ENCODE assay signal across 11 mouse cellular contexts in the genomic region with DNA sequence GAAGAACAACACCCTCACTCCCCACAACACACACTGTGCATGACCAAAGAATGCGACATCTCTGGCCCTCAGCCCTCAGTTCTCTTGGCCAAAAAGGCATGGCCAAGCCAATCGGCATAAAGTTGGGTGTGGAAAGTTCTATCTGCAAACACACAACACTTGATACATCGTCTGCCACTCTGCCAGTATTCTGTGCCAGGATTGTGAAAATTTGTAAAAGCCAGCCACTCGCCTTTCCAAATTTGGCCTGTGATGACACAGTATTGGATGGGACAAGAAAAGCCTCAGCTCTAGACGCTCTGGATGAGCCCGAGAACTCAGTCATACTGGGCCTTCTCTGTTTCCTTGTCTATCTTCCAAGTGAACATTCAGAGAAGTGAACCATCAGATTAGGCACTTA. TPM values are rescaled to one million over a fixed set of nuclear protein-coding genes. Genes with fewer than 3 reads are reported as not detected.
DNase-seq lines count a peak whose midpoint lies in the region; ATAC-seq and TF ChIP-seq lines count a peak whose summit lies in the region.
"Had no signal": no experiment of that assay in that cellular context is flagged by ENCODE, and none has a peak within 500 bp of the region (broad histone marks: within the 10 kb centered on the region; RNA-seq: fewer than 3 reads in every experiment).

No protein-coding gene starts in this region.

- no peak overlapping the region for H3K4me3 ChIP-seq in forebrain, embryonic 10.5 days
- no peak overlapping the region for H3K4me3 ChIP-seq in forebrain, embryonic 12.5 days (replicated peaks)
- H3K4me3 ChIP-seq in liver, adult 2 months (ENCODE audit: insufficient read depth, low read depth, low read length) = no peak overlapping the region
- no peak overlapping the region for H3K4me3 ChIP-seq in liver, postnatal 0 days (ENCODE audit: low read depth, low read length)
- H3K4me3 ChIP-seq: hindbrain, embryonic 15.5 days; liver, embryonic 15.5 days had no signal

- H3K9me3 ChIP-seq in forebrain, embryonic 10.5 days = no peaks in the 10 kb centered on the region
- H3K9me3 ChIP-seq in forebrain, embryonic 12.5 days = no peaks in the 10 kb centered on the region
- H3K9me3 ChIP-seq in liver, postnatal 0 days (ENCODE audit: low read length) = no peaks in the 10 kb centered on the region
- H3K9me3 ChIP-seq: hindbrain, embryonic 15.5 days; liver, embryonic 15.5 days had no signal

- no peaks in the 10 kb centered on the region for H3K79me2 ChIP-seq in liver, adult 2 months (ENCODE audit: control insufficient read depth, insufficient read depth, low read length)

- H3K4me1 ChIP-seq in forebrain, embryonic 10.5 days = no peaks in the 10 kb centered on the region
- H3K4me1 ChIP-seq in forebrain, embryonic 12.5 days = no peaks in the 10 kb centered on the region
- H3K4me1 ChIP-seq in liver, adult 2 months (ENCODE audit: control insufficient read depth, insufficient read depth, low read length) = no peaks in the 10 kb centered on the region; the same call in 1 of the 2 replicates
- no peaks in the 10 kb centered on the region for H3K4me1 ChIP-seq in liver, postnatal 0 days (ENCODE audit: insufficient read depth)
- H3K4me1 ChIP-seq: hindbrain, embryonic 15.5 days; liver, embryonic 15.5 days had no signal

- ATAC-seq in forebrain, embryonic 12.5 days (ENCODE audit: low FRiP score) = no peak
- no peak for ATAC-seq in liver, postnatal 0 days

- intact Hi-C loops in heart, postnatal 14 days (cut with DNase I) = loop anchor here (1.0 to 10.0 kb wide), 3 partner anchors 58 to 195 kb away; a partner anchor contains a TSS

- H3K27ac ChIP-seq in forebrain, embryonic 10.5 days = peak overlapping the region; percentile 65; the same call in 1 of the 2 replicates
- no peak overlapping the region for H3K27ac ChIP-seq in forebrain, embryonic 12.5 days
- H3K27ac ChIP-seq in liver, adult 2 months (replicated peaks; ENCODE audit: insufficient read depth, low read depth, low read length) = no peak overlapping the region
- H3K27ac ChIP-seq in liver, postnatal 0 days (ENCODE audit: low read depth) = no peak overlapping the region
- H3K27ac ChIP-seq: hindbrain, embryonic 15.5 days; liver, embryonic 15.5 days had no signal

- DNase-seq in forebrain, embryonic 10.5 days (ENCODE audit: extremely low spot score, low spot score) = no peak
- peak; percentile 60 for DNase-seq in liver, adult 2 months (ENCODE audit: extremely low read depth, low read depth, low spot score)
- DNase-seq in liver = no peak
- peak; percentile 64 for DNase-seq in brain, adult 2 months (ENCODE audit: low read depth, low spot score)
- peak; percentile 8 to 12 for DNase-seq in heart, postnatal 14 days
- DNase-seq in spleen, postnatal 14 days (ENCODE audit: low spot score in 2 of 2) = no peak
- DNase-seq in liver, postnatal 0 days = no peak

- TF ChIP-seq EP300 in liver, postnatal 0 days (IDR thresholded peaks at IDR 0.05; ENCODE audit: low read depth) = no peak

- no peak for TF ChIP-seq POLR2A in liver, adult 2 months (IDR thresholded peaks at IDR 0.05; ENCODE audit: extremely low read depth, insufficient read depth, low read length)

- WGBS in forebrain, embryonic 10.5 days = 91% methylated on average over 6 of the region's 6 CpGs
- WGBS in forebrain, embryonic 12.5 days = 87% methylated on average over 6 of the region's 6 CpGs
- WGBS in liver, adult 2 months = 21% methylated on average over 6 of the region's 6 CpGs
- 73% methylated on average over 6 of the region's 6 CpGs for WGBS in liver, postnatal 0 days (ENCODE audit: insufficient replicate concordance)

- no peak for TF ChIP-seq CTCF in liver, adult 2 months (IDR thresholded peaks at IDR 0.05; ENCODE audit: low read depth, low read length)
- no peak for TF ChIP-seq CTCF in liver, postnatal 0 days (IDR thresholded peaks at IDR 0.05; ENCODE audit: low read depth)

- H3K36me3 ChIP-seq in forebrain, embryonic 10.5 days (replicated peaks) = no peaks in the 10 kb centered on the region
- H3K36me3 ChIP-seq in forebrain, embryonic 12.5 days (replicated peaks) = no peaks in the 10 kb centered on the region
- no peaks in the 10 kb centered on the region for H3K36me3 ChIP-seq in liver, adult 2 months (ENCODE audit: control insufficient read depth, insufficient read depth, low read length)
- H3K36me3 ChIP-seq in liver, postnatal 0 days (replicated peaks; ENCODE audit: insufficient read depth, low read length) = no peaks in the 10 kb centered on the region
- H3K36me3 ChIP-seq: hindbrain, embryonic 15.5 days; liver, embryonic 15.5 days had no signal

- H3K9ac ChIP-seq in forebrain, embryonic 12.5 days = no peak overlapping the region
- H3K9ac ChIP-seq in liver, adult 2 months (ENCODE audit: low read depth, low read length) = no peak overlapping the region
- no peak overlapping the region for H3K9ac ChIP-seq in liver, postnatal 0 days (replicated peaks)
- H3K9ac ChIP-seq: hindbrain, embryonic 15.5 days; liver, embryonic 15.5 days had no signal

- H3K4me2 ChIP-seq in forebrain, embryonic 12.5 days = no peak overlapping the region
- no peak overlapping the region for H3K4me2 ChIP-seq in liver, postnatal 0 days (ENCODE audit: low read depth, low read length)
- H3K4me2 ChIP-seq: hindbrain, embryonic 15.5 days; liver, embryonic 15.5 days had no signal

- H3K27me3 ChIP-seq in forebrain, embryonic 10.5 days (ENCODE audit: poor library complexity, severe bottlenecking) = peaks cover 87% of the 10 kb centered on the region
- peaks cover 8% of the 10 kb centered on the region; the same call in 1 of the 2 replicates for H3K27me3 ChIP-seq in forebrain, embryonic 12.5 days
- no peaks in the 10 kb centered on the region for H3K27me3 ChIP-seq in liver, adult 2 months (ENCODE audit: control insufficient read depth, insufficient read depth, low read length)
- H3K27me3 ChIP-seq in liver, postnatal 0 days (ENCODE audit: insufficient read depth, low read length) = no peaks in the 10 kb centered on the region
- H3K27me3 ChIP-seq: hindbrain, embryonic 15.5 days; liver, embryonic 15.5 days had no signal

RNA-seq across cellular contexts. Expression of a gene that starts 2.7 kb away (rescaled TPM):
- polyA plus RNA-seq in forebrain, embryonic 10.5 days (2016; fragmentation: Nextera tagmentation; extraction: Ambion mirVana) = 4.5 TPM in 2 replicates
- 9.2 and 9.5 TPM in 2 replicates for polyA plus RNA-seq in forebrain, embryonic 12.5 days (2016; fragmentation: Nextera tagmentation; extraction: Ambion mirVana)
- total RNA-seq in liver, adult 2 months (2014; rRNA removed) = 0.46 and 1.5 TPM in 2 replicates
- polyA plus RNA-seq in liver, adult 2 months (2012; rRNA removed) = 0.57 and 1.0 TPM in 2 replicates
- 1 to 10 TPM; 3.4 to 4.4 TPM for total RNA-seq in heart, postnatal 14 days (2021)
- 0.18 and 0.26 TPM in 2 replicates for polyA plus RNA-seq in liver, postnatal 0 days (2015; fragmentation: Nextera tagmentation; extraction: Ambion mirVana)

RNA-seq across cellular contexts. Expression of a gene that starts 39.8 kb away (rescaled TPM):
- 0.12 and 0.16 TPM in 2 replicates for polyA plus RNA-seq in forebrain, embryonic 10.5 days (2016; fragmentation: Nextera tagmentation; extraction: Ambion mirVana)
- polyA plus RNA-seq in forebrain, embryonic 12.5 days (2016; fragmentation: Nextera tagmentation; extraction: Ambion mirVana) = not detected in 2 replicates
- total RNA-seq in liver, adult 2 months (2014; rRNA removed) = not detected in 2 replicates
- polyA plus RNA-seq in liver, adult 2 months (2012; rRNA removed) = not detected in 2 replicates
- not detected for total RNA-seq in heart, postnatal 14 days (2021)
- polyA plus RNA-seq in liver, postnatal 0 days (2015; fragmentation: Nextera tagmentation; extraction: Ambion mirVana) = not detected in 2 replicates
- polyA plus RNA-seq: kidney, embryonic 16.5 days; liver, embryonic 15.5 days had no signal

RNA-seq across cellular contexts. Expression of a gene that starts 48.8 kb away (rescaled TPM):
- polyA plus RNA-seq in forebrain, embryonic 10.5 days (2016; fragmentation: Nextera tagmentation; extraction: Ambion mirVana) = 0.34 and 0.63 TPM in 2 replicates
- polyA plus RNA-seq in forebrain, embryonic 12.5 days (2016; fragmentation: Nextera tagmentation; extraction: Ambion mirVana) = 5.0 and 5.3 TPM in 2 replicates
- not detected in 2 replicates for total RNA-seq in liver, adult 2 months (2014; rRNA removed)
- not detected in 2 replicates for polyA plus RNA-seq in liver, adult 2 months (2012; rRNA removed)
- total RNA-seq in heart, postnatal 14 days (2021) = under 1 TPM in 1 of 2 experiments, not detected in 1; 0.15 TPM
- polyA plus RNA-seq in liver, postnatal 0 days (2015; fragmentation: Nextera tagmentation; extraction: Ambion mirVana) = not detected in 2 replicates
- polyA plus RNA-seq: liver, embryonic 15.5 days had no signal

Comparison
In these comparisons a context has a peak if more than half of its experiments do, and no peak if none do; other contexts are left out.
1. DNase-seq: peak in liver, adult 2 months (single experiment), brain, adult 2 months (single experiment) and heart, postnatal 14 days (2 of 2); none in forebrain, embryonic 10.5 days (single experiment), liver (single experiment), spleen, postnatal 14 days (0 of 2) and liver, postnatal 0 days (single experiment).